Mouse (Mus musculus) splenic B cell, adult 2 months (primary cell): Measurements from ENCODE around the gene Tmem94.
"Not testable (repeated sequence)": the region's sequence is repeated elsewhere in the genome, so short reads cannot be mapped to it uniquely, and the experiment has no call there.

Experiments
- DNase-seq: peaks from one replicate; pipeline ENCODE4 v3.0.0-alpha.2; 2011; ENCODE audit warnings: low read depth, low spot score
- H3K27me3 ChIP-seq: 2 replicates; pipeline ENCODE4 v1.6.1; 2012; ENCODE audit warnings: mild to moderate bottlenecking, low read length, moderate library complexity, mixed read lengths; ENCODE audit not compliant: control insufficient read depth, poor library complexity, insufficient read depth, severe bottlenecking
- H3K36me3 ChIP-seq: 2 replicates; pipeline ENCODE4 v1.6.1; 2012; ENCODE audit warnings: mild to moderate bottlenecking, low read length, moderate library complexity, mixed read lengths; ENCODE audit not compliant: control insufficient read depth, poor library complexity, insufficient read depth, severe bottlenecking

Tmem94 gene

GRCm38 (mm10) chr11:115749834-115750233 is 15.4 kb upstream of the Tmem94 start:
- no peaks in the 10 kb centered on the region for H3K36me3 ChIP-seq
- no peak for DNase-seq
- no peaks in the 10 kb centered on the region for H3K27me3 ChIP-seq

- H3K36me3 ChIP-seq, result no peaks in the 10 kb centered on the region
- no peak for DNase-seq
Observed at GRCm38 (mm10) chr11:115751725-115752124, 13.5 kb upstream of the Tmem94 start.

DNA sequence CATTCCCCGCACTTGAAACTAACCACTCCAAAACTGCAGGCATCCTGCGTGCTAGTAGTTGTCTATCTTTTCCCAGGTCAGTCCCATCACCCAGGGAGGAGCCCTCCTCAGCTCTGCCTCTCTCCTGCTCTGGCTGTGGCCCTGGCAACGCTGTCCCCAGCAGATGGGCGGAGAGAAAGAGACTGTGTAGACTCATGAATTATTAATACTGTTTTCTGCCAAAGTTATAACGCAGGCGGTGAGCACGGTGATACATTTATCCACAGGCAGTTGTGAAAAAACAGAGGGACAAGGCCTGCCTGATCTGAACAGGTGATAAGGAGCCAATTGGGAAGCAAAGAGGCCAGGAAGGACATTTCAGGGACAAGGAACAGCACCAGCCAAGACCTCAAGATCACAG is 12.6 kb upstream of the Tmem94 start:
- no peaks in the 10 kb centered on the region for H3K27me3 ChIP-seq
- DNase-seq, result no peak
- no peaks in the 10 kb centered on the region for H3K36me3 ChIP-seq

More at GRCm38 (mm10) chr11:115751725-115752124, 13.5 kb upstream of the Tmem94 start:
- H3K27me3 ChIP-seq, result no peaks in the 10 kb centered on the region

DNA sequence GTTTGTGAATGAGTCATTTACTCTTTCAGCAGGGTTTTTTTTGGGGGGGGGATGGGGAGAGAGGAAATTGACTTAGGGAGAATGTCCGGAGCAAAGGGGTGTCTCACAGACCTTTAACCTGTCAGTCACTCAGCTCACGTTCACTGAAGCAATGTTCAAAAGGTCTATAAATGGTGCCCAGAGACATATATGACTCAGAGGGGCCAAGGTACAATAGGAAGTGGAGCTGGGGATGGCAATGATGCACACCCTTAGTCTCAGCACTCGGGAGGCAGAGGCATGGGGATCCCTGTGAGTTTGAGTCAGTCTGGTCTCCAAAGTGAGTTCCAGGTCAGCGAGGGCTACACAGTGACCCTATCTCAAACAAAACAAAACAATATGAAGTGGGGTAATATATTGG is 11.7 kb upstream of the Tmem94 start:
- H3K36me3 ChIP-seq, result no peaks in the 10 kb centered on the region
- H3K27me3 ChIP-seq, result no peaks in the 10 kb centered on the region
- no peak for DNase-seq

GRCm38 (mm10) chr11:115762176-115762575 is 3.1 kb upstream of the Tmem94 start:
- not testable (repeated sequence) for DNase-seq, H3K27me3 ChIP-seq, H3K36me3 ChIP-seq

DNA sequence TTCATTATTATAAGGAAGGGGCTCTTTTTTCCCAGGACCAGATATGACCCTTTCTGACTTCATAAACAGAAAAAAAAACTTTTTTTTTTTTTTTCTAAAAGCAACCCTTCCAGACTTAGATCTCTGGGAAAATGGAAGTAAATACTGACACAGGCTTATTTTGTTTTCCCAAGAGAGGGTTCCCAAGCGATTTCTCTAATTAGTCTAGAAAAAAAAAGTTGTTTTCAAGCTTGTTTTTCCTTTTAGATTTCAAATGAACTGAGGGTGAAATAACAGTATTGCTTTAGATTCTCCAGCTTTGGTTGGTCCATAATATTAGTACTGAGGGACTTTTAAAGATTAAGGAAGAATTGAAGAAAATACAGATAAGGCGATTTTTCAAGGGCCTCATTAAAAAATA is 535 bp upstream of the Tmem94 start:
- Histone ChIP-seq H3K36me3 (no peaks in the 10 kb centered on the region), H3K27me3 (no peaks in the 10 kb centered on the region)
- DNase-seq, result no peak

DNA sequence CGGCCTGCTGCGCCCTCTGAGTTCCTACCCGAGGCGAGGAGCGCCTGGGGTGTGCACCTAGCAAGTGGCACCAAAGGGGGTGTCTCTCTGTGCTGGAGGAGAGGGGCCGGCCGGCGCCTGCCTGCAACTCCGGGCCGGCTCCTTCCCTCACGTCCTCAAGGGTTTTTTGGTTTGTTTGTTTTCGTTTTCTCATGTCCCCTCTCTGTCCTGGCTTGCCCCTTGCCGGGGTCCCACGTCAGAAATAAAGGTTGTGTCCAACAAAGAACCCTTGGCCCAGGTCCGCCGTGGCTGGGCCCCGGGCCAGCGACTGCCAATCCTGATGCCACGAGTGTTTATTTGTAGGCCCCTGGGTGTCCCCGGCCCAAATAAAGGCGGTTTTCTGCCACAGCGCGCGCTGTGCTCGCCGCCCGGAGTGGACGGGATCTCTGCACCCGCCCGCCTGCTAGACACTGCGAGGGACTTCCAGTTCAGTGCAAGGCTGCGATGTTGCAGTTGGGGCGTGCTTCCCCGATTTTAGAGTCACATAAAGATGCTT is 441 bp downstream of the Tmem94 start:
- Histone ChIP-seq H3K36me3 (no peaks in the 10 kb centered on the region), H3K27me3 (no peaks in the 10 kb centered on the region)
- DNase-seq, result peak; percentile 29

DNA sequence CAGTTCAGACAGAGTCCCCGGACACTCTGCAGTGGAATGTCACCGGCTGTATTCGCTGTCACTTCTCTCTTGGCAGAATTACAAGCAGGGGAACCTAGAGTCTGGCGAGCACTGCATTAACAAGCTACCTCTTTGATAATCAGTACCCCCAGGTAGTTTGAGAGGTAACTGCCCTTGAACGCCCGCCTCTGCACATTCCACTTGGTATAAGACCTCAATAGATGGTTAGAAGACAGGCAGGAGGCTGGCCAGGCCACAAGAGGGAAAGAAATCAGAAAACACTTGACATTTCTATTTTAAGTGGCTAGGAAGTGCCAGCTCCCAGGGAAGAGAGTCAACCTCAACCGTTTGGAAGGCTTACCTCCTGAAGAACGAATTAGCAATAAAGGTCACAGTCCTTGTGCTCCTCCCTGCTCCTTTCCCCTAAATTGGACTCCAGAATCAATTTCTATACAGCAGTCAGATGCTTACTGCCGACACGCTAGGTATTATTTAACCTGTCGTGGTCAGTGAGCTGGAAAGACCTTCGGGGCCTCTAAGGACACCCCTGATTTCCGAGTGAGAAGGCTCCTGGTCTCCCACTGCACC is 1.2 kb downstream of the Tmem94 start:
- Histone ChIP-seq H3K27me3 (no peaks in the 10 kb centered on the region), H3K36me3 (no peaks in the 10 kb centered on the region)
- peak; percentile 8 for DNase-seq

DNA sequence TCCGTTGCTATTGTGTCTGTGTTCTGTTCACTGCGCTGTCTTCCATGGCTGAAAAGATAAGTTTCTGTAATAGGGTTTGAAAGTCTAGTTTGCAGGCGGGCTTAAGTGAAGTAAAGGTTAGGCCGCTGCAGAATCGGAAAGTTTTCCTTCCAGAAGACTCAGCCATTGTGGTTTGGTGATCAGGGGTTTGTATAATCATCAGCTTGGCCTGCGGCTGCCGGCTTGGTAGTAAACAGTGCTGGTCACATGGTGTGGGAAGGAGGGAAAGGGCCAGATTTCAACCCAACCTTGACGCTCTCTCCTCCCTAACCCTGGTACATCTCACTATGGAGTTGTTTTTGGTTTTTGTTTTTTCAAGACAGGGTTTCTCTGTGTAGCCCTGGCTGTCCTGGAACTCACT is 1.7 kb downstream of the Tmem94 start:
- Histone ChIP-seq H3K36me3 (no peaks in the 10 kb centered on the region), H3K27me3 (no peaks in the 10 kb centered on the region)
- DNase-seq, result no peak

DNA sequence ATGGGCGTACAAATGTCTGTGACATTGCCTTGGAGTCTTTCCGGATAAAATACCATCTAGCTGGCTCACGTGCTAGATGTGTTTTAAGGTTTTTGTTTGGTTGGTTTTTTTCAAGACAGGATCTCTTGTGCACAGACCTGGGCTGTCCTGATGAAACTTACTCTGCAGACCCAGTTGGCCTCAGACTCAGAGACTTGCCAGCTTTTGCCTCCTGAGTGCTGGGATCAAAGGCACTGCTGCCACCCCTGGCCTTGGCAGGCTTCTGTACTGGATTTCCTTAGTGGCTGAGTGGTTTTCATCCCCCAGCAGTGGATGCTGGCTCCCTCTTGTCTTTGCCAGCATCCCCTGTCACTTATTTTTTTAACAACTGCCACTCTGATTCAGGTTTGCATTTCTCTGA is 3.7 kb downstream of the Tmem94 start:
- Histone ChIP-seq H3K36me3 (no peaks in the 10 kb centered on the region), H3K27me3 (no peaks in the 10 kb centered on the region)
- DNase-seq, result no peak

DNA sequence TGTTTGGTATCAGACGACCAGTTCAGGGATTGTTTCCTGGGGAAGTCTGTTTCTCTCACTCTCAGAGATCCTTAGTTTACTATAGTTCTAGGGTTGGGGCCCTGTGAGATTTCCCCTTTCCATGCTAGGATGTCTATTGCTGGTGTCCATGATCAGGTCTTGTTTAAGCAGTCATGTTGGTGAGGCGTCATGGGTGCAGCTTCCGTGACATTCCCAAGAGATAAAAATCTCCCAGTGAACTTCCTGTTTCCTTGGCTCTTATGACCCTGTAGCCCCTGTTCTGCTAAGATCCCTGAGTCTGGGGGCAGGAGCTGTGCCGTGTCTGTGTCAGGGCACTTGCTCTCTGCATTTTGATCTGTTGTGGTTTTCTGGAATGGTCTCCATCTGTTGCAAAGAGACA is 9.4 kb downstream of the Tmem94 start:
- H3K27me3 ChIP-seq, result no peaks in the 10 kb centered on the region
- no peak for DNase-seq
- H3K36me3 ChIP-seq, result peaks cover 3% of the 10 kb centered on the region; the same call in 1 of the 2 replicates

GRCm38 (mm10) chr11:115775821-115776665 is 10.8 kb downstream of the Tmem94 start:
- DNase-seq, result no peak
- peaks cover 6% of the 10 kb centered on the region; the same call in 1 of the 2 replicates for H3K36me3 ChIP-seq
- H3K27me3 ChIP-seq, result no peaks in the 10 kb centered on the region

- DNase-seq, result no peak
- no peaks in the 10 kb centered on the region for H3K27me3 ChIP-seq
Observed at GRCm38 (mm10) chr11:115776954-115777353, 11.7 kb downstream of the Tmem94 start.

DNA sequence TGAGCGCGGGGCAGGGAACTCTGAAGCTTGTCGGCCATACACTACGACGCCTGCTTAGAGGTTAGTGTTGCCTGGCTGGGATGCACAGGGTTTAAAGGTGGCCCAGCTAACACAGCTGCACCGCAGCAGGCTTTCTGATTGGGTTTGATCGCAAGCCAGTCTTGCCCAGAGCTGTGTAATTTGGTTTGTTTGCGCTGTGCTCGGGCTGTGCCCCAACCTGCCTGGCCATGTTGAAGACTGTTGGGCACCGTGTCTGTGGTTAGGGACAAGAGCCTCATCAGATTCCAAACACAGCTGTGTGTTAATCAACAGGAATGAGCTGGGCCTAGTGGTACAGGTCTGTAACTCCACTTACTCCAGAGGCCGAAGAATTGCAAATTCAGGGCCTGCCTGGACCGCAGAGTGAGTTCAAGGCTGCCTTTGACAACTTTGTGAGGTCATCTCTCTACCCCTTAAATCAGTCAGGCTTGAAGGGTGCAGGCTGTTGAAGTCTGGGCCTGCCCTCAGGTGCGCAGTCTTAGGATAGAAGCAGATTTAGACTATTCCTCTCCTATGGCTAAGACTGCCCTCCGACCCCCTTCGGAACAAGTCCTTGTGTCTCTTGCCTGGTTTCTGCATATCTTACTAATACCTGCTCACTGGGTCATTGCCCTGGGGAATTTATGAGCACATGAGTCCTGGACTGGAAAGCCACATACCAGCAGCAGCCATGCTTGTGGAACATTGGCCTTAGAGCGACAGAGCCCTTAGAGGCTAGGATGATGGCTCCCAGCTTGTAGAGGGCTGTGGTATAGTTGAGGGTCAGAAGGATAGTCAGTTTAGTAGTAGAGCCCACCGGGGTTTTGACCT is 12.5 kb downstream of the Tmem94 start:
- H3K27me3 ChIP-seq, result no peaks in the 10 kb centered on the region
- H3K36me3 ChIP-seq, result peaks cover 6% of the 10 kb centered on the region; the same call in 1 of the 2 replicates
- no peak for DNase-seq

More at GRCm38 (mm10) chr11:115776954-115777353, 11.7 kb downstream of the Tmem94 start:
- H3K36me3 ChIP-seq, result peaks cover 6% of the 10 kb centered on the region; the same call in 1 of the 2 replicates
